Mouse (Mus musculus) gastrocnemius, adult 18-20 months (tissue): ENCODE measurements around the gene Asnsd1. TPM values are rescaled to one million over a fixed set of nuclear protein-coding genes. Genes with fewer than 3 reads are reported as not detected.
"Not testable (repeated sequence)": the region's sequence is repeated elsewhere in the genome, so short reads cannot be mapped to it uniquely, and the experiment has no call there.

Experiments
- DNase-seq: peaks from one replicate; pipeline ENCODE4 v3.0.0; 2021; ENCODE audit warnings: low spot score
- long read RNA-seq, 2 experiments: library from polyadenylated mRNA; stranded (forward); transcript quantifications; one replicate each; pipeline ENCODE4 v2.0.0; 2021
- total RNA-seq, 2 experiments: library from RNA; stranded (reverse); gene quantifications; 2 replicates each; pipeline ENCODE4 v1.2.3; 2021

Gene Asnsd1
- 10 to 100 TPM; 62.4 to 65.3 TPM for total RNA-seq
- long read RNA-seq, experiment 1, transcript Asnsd1-201 (6 exons, 2,442 nt), result major isoform, 130 of 139 reads
- long read RNA-seq, experiment 1, partial matches to known transcripts, result 3 of 139 reads
- long read RNA-seq, experiment 1, other reads (novel, unspliced or antisense), result 4 of 139 reads
- long read RNA-seq, experiment 2, transcript Asnsd1-201 (6 exons, 2,442 nt), result major isoform, 84 of 93 reads
- long read RNA-seq, experiment 2, partial matches to known transcripts, result 1 of 93 reads
- long read RNA-seq, experiment 2, other reads (novel, unspliced or antisense), result 5 of 93 reads

- peak; percentile 97 for DNase-seq
Measured at GRCm38 (mm10) chr1:53352327-53353261, at the start of gene Asnsd1, which contains the start of the genes Asdurf and Gm28551. Gene Asnsd1, minus strand, starts transcription at chr1:53352752. Gene Asdurf, minus strand, starts transcription at chr1:53352619. Gene Gm28551, minus strand, starts transcription at chr1:53352667.

- not testable (repeated sequence) for DNase-seq
Measured at GRCm38 (mm10) chr1:53393936-53394760, 41.6 kb upstream of the Asnsd1 start.

- no peak for DNase-seq
Measured at GRCm38 (mm10) chr1:53388762-53389161, 36.2 kb upstream of the Asnsd1 start.

- no peak for DNase-seq
Measured at GRCm38 (mm10) chr1:53384085-53384688, 31.6 kb upstream of the Asnsd1 start.

- no peak for DNase-seq
Measured at GRCm38 (mm10) chr1:53377731-53378130, 25.2 kb upstream of the Asnsd1 start.

- DNase-seq, result not testable (repeated sequence)
Measured at GRCm38 (mm10) chr1:53375965-53376364, 23.4 kb upstream of the Asnsd1 start.

- DNase-seq, result no peak
Measured at GRCm38 (mm10) chr1:53358988-53359387, 6.4 kb upstream of the Asnsd1 start.

GRCm38 (mm10) chr1:53341071-53341470, 11.5 kb downstream of the Asnsd1 start:
- DNase-seq, result no peak

- DNase-seq, result not testable (repeated sequence)
Measured at GRCm38 (mm10) chr1:53337403-53337802, 15.1 kb downstream of the Asnsd1 start.

- DNase-seq, result no peak
Measured at GRCm38 (mm10) chr1:53335465-53335864, 17.1 kb downstream of the Asnsd1 start.

- not testable (repeated sequence) for DNase-seq
Measured at GRCm38 (mm10) chr1:53333527-53333926, 19.0 kb downstream of the Asnsd1 start.

GRCm38 (mm10) chr1:53324827-53325494, 27.6 kb downstream of the Asnsd1 start:
- DNase-seq, result no peak

- DNase-seq, result no peak
Measured at GRCm38 (mm10) chr1:53324277-53324676, 28.3 kb downstream of the Asnsd1 start.

- no peak for DNase-seq
Measured at GRCm38 (mm10) chr1:53323254-53323653, 29.3 kb downstream of the Asnsd1 start.

- DNase-seq, result no peak
Measured at GRCm38 (mm10) chr1:53321662-53322344, 30.7 kb downstream of the Asnsd1 start.

GRCm38 (mm10) chr1:53312989-53313967, 39.3 kb downstream of the Asnsd1 start, which contains the start of gene Osgepl1:
Gene Osgepl1, plus strand, starts transcription at chr1:53313624.
- peak; percentile 81 for DNase-seq

- no peak for DNase-seq
Measured at GRCm38 (mm10) chr1:53300506-53300905, 52.0 kb downstream of the Asnsd1 start.
